Mouse (Mus musculus): ENCODE measurements around the gene 1700020A23Rik.

Gene 1700020A23Rik

DNA sequence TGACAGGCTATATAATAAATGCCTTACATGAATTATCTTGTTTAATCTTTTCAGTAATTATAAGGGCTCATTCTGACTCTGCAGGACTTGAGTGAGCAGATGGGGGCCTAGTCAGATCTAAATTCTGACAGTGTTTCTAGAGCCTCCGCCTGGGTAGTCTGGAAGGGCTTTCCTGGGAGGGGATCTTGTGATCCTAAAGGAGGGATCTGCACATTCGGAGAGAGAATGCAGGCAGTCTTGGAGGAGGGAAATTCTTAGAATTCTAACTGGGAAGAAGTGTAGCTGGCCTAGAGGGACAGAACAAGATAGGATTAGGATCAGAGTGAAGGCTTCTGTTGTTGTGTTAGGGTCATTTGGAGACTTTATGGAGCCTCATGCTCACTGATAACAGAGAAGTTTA lies 47.2 kb downstream of the 1700020A23Rik start:
- no peak for DNase-seq

GRCm38 (mm10) chr2:130453421-130453820 lies 48.4 kb downstream of the 1700020A23Rik start:
- no peak for DNase-seq

- peak; percentile 24 for DNase-seq
Measured at GRCm38 (mm10) chr2:130454748-130455370, 49.8 kb downstream of the 1700020A23Rik start.
